Mouse (Mus musculus) stomach, embryonic 14.5 days (tissue): ENCODE results near the gene Rsph10b. TPM values are rescaled to one million over a fixed set of nuclear protein-coding genes. Genes with fewer than 3 reads are reported as not detected.

ENCODE experiments used
- ATAC-seq: fragments of 200-750 bp; cut with Nextera tagmentation; 2 replicates; pipeline ENCODE4 v1.8.0; 2017; ENCODE audit warnings: low read depth, moderate TSS enrichment; ENCODE audit not compliant: insufficient number of reproducible peaks, insufficient read depth, low FRiP score
- H3K27ac ChIP-seq: fragments of 300-500 bp; sonication (generic); 2 replicates; pipeline ENCODE4 v1.5.1; 2014; ENCODE audit warnings: mild to moderate bottlenecking, low read length, moderate library complexity, mixed read lengths
- H3K27me3 ChIP-seq: fragments of 300-500 bp; sonication (generic); 2 replicates; pipeline ENCODE4 v1.6.1; 2014; ENCODE audit warnings: low read length, control low read depth, mixed read lengths; ENCODE audit not compliant: control insufficient read depth, insufficient read depth
- H3K36me3 ChIP-seq: fragments of 300-500 bp; sonication (generic); 2 replicates; pipeline ENCODE4 v1.6.1; 2014; ENCODE audit warnings: mild to moderate bottlenecking, control low read depth, low read length, moderate library complexity, mixed read lengths; ENCODE audit not compliant: control insufficient read depth, insufficient read depth
- H3K4me1 ChIP-seq: fragments of 300-500 bp; sonication (generic); 2 replicates; pipeline ENCODE4 v1.6.1; 2014; ENCODE audit warnings: low read length, control low read depth, mixed read lengths; ENCODE audit not compliant: control insufficient read depth, insufficient read depth
- H3K4me2 ChIP-seq: fragments of 300-500 bp; sonication (generic); replicated peaks from 2 replicates; pipeline ENCODE4 v1.6.1; 2014; ENCODE audit warnings: low read depth, low read length, control low read depth
- H3K4me3 ChIP-seq: fragments of 300-500 bp; sonication (generic); 2 replicates; pipeline ENCODE4 v1.5.1; 2014; ENCODE audit warnings: low read depth, low read length, control low read depth
- H3K9ac ChIP-seq: fragments of 300-500 bp; sonication (generic); replicated peaks from 2 replicates; pipeline ENCODE4 v1.6.1; 2014; ENCODE audit warnings: low read depth, mild to moderate bottlenecking, control low read depth, low read length, moderate library complexity, mixed read lengths
- H3K9me3 ChIP-seq: fragments of 300-500 bp; sonication (generic); 2 replicates; pipeline ENCODE4 v1.6.1; 2016; ENCODE audit warnings: low read depth, low read length, control low read depth; ENCODE audit not compliant: control insufficient read depth
- WGBS: fragments of 180-500 bp; shearing (Covaris S2); extraction: QIAGEN DNeasy Blood & Tissue Kit; methylation state at CpG from one replicate; pipeline ENCODE4 v1.1.7; 2014; 5-methylcytosine and 5-hydroxymethylcytosine counted together
- polyA plus RNA-seq: library from polyadenylated mRNA; unstranded; fragments of >200 nt; fragmentation: Nextera tagmentation; extraction: Ambion mirVana; gene quantifications from 2 replicates; pipeline ENCODE4 v1.2.1, GENCODE M21; 2014

Rsph10b gene
- polyA plus RNA-seq, 1 experiment from 2014 or later, result 1.4 TPM

DNA sequence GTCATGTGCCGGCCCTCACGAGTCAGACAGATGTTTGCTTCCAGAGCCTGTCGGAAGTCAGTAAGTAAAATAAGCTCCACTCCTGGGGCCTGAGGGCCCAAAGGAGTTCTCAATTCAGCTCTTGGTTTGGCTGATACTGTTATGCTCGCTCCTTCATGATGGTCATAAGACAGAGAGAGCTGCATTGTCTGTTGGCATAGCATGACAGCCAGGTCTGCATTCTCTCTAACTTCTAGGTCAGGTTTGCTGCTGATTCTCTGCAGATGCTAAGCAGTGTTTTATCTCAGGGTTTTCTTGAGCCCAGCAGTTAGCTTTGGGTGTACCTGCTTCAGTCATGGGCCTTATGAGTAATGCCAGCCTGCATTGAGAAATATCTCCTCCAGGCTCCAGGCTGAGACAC, 3.5 kb upstream of the Rsph10b start:
- no peak for ATAC-seq
- Histone ChIP-seq H3K9me3 (no peaks in the 10 kb centered on the region), H3K4me3 (no peak overlapping the region), H3K9ac (no peak overlapping the region), H3K4me2 (no peak overlapping the region), H3K36me3 (peaks cover 38% of the 10 kb centered on the region), H3K27me3 (no peaks in the 10 kb centered on the region), H3K4me1 (no peaks in the 10 kb centered on the region), H3K27ac (no peak overlapping the region)
- 84% methylated on average over 4 of the region's 4 CpGs for WGBS

DNA sequence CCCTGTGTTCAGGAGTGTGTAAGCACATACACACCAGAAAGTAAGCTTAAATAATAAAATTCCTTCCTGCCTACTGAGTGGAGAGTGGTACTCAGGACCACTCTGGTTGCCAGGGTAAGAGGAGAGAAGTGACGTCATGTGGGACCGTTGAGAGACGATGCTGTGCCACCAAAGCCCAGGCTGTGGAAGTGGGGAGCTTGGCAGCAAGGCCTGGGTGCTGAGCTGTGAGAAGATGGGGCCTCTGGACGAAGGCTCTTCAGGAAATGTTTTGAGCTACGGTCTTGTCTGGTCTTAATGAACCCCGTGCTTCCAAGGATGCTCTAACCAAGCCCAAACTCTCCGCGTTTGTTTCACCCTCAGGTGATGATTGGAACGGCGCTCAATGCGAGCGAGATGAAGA, 2.2 kb upstream of the Rsph10b start:
- Histone ChIP-seq H3K9ac (no peak overlapping the region), H3K4me1 (no peaks in the 10 kb centered on the region), H3K27ac (no peak overlapping the region), H3K4me3 (no peak overlapping the region), H3K4me2 (no peak overlapping the region), H3K9me3 (no peaks in the 10 kb centered on the region), H3K27me3 (no peaks in the 10 kb centered on the region), H3K36me3 (peaks cover 28% of the 10 kb centered on the region)
- 95% methylated on average over 12 of the region's 12 CpGs for WGBS
- ATAC-seq, result no peak

DNA sequence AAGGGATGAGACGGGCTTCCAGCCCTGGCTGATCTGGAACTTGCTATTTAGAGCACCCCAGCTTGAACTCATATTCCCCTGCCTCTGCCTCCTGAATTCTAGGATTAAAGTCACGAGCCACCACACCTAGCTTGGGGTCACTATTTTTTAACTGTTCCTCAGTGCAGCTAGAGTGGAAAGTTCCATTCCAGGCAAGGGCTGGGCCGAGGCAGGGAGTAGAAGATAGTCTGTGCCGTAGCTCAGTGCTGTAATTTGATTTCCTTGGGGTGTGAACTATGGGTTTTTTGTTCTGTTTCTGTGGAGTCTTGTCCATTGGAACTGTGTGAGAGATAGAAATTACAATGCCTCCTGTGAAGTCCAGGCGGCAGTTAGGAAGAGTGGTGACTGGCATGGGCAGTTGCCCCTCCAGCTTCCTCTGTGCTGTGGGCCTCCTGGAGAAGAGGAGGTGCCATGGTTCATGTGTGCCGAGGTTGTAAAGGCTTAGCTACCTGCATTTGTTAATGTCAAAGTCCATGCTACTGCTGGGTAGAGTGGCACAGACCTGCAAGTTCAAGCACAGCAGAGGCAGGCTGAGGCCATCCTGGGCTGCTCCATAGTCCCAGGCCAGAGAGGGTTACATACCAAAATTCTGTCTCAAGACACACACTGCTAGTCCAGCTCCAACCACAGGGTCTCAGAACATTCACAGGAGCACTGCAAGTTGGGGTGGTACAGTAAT, 813 bp upstream of the Rsph10b start:
- no peak overlapping the region for H3K9ac ChIP-seq
- WGBS, result 83% methylated on average over 6 of the region's 6 CpGs
- H3K4me2 ChIP-seq, result no peak overlapping the region
- H3K27me3 ChIP-seq, result no peaks in the 10 kb centered on the region
- no peak overlapping the region for H3K27ac ChIP-seq
- H3K36me3 ChIP-seq, result peaks cover 19% of the 10 kb centered on the region
- H3K9me3 ChIP-seq, result no peaks in the 10 kb centered on the region
- no peaks in the 10 kb centered on the region for H3K4me1 ChIP-seq
- H3K4me3 ChIP-seq, result no peak overlapping the region
- ATAC-seq, result no peak

DNA sequence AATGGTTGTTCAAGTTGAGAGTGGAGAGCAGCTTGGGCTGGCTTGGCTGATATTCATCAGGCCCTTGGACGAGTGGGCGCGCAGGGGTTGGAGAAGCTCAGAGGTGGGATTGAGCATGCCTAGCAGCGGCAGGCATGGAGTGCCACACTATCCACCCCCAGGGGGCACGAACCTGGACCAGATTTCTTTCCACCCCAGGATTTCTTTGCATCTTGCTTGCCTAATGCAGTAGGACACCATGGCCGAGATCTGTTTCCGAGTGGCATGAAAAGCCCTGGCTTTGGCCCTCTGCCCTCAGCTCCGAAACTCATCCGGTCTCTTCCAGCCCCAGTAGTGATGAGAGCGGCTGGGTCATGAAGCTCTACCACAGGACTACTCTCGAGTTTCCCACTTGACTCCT, 579 bp downstream of the Rsph10b start:
- peaks cover 18% of the 10 kb centered on the region for H3K36me3 ChIP-seq
- H3K4me2 ChIP-seq, result no peak overlapping the region
- no peaks in the 10 kb centered on the region for H3K27me3 ChIP-seq
- H3K4me3 ChIP-seq, result no peak overlapping the region
- H3K9me3 ChIP-seq, result no peaks in the 10 kb centered on the region
- WGBS, result 90% methylated on average over 11 of the region's 11 CpGs
- H3K9ac ChIP-seq, result no peak overlapping the region
- no peak for ATAC-seq
- no peaks in the 10 kb centered on the region for H3K4me1 ChIP-seq
- no peak overlapping the region for H3K27ac ChIP-seq

DNA sequence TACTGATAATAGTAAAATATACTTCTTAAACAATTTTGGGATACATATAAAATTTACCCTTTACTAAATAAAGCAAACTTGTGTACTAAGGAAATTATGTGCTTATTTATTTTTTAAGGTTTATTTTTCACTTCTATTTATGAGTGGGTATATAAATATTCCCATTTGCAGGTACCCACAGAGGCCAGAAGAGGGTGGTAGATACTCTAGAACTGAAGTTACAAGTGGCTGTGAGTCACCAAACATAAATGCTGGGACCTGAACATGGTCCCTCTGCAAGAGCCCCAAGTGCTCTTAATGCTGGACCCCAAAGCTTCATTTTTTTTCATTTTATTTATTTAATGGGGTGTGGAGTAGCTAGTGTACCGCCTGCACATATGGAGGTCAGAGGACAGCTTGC, 1.0 kb downstream of the Rsph10b start:
- Histone ChIP-seq H3K9ac (no peak overlapping the region), H3K27ac (no peak overlapping the region), H3K4me2 (no peak overlapping the region), H3K36me3 (peaks cover 14% of the 10 kb centered on the region), H3K27me3 (no peaks in the 10 kb centered on the region), H3K9me3 (no peaks in the 10 kb centered on the region), H3K4me3 (no peak overlapping the region), H3K4me1 (no peaks in the 10 kb centered on the region)
- WGBS, result 79% methylated on average over 1 of the region's 1 CpGs
- ATAC-seq, result no peak

DNA sequence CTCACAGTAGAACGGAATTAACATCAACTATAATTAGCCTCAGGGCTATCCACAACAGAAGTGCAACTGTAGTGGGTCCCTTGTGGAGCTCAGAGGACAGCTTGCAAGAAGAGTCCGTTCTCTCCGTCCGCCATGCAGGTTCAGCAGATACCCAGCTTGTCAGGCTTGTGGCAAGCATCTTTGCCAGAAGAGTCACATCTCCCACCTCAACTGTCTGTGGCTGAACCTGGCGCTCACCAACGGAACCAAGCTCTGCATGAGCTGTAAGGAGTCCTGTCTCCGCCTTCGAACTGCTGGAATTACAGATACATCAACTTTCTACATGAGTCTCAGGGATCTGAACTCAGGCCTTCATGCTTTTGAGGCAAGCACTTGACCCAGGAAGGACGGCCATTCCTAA, 3.3 kb downstream of the Rsph10b start:
- Histone ChIP-seq H3K4me3 (no peak overlapping the region), H3K9me3 (no peaks in the 10 kb centered on the region), H3K27me3 (no peaks in the 10 kb centered on the region), H3K9ac (no peak overlapping the region), H3K4me2 (no peak overlapping the region), H3K4me1 (no peaks in the 10 kb centered on the region), H3K27ac (no peak overlapping the region), H3K36me3 (no peaks in the 10 kb centered on the region)
- ATAC-seq, result no peak
- WGBS, result 87% methylated on average over 9 of the region's 9 CpGs

DNA sequence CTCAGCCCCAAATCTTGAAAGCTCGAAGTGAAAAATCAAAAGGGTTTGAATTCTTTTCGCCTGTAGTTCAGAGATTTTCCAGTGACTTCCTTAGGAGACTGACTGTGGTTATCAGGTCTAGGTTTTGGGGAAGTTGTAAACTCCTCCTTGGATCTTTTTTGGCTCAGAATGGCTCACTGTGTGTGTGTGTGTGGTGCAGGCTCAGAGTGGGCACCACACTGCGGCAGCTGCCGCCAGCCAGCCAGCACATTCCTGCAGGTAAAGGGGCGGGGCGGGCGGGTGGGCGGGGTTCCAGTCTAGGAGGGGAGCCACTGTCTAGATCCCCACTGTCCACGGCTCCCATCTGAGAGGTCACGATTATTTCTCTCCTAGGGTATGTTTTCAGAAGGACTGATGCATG, 8.8 kb downstream of the Rsph10b start:
- no peak overlapping the region for H3K27ac ChIP-seq
- no peaks in the 10 kb centered on the region for H3K36me3 ChIP-seq
- ATAC-seq, result no peak
- H3K9ac ChIP-seq, result no peak overlapping the region
- H3K4me1 ChIP-seq, result no peaks in the 10 kb centered on the region
- WGBS, result 19% methylated on average over 10 of the region's 10 CpGs
- no peak overlapping the region for H3K4me2 ChIP-seq
- no peak overlapping the region for H3K4me3 ChIP-seq
- H3K27me3 ChIP-seq, result no peaks in the 10 kb centered on the region
- H3K9me3 ChIP-seq, result no peaks in the 10 kb centered on the region

DNA sequence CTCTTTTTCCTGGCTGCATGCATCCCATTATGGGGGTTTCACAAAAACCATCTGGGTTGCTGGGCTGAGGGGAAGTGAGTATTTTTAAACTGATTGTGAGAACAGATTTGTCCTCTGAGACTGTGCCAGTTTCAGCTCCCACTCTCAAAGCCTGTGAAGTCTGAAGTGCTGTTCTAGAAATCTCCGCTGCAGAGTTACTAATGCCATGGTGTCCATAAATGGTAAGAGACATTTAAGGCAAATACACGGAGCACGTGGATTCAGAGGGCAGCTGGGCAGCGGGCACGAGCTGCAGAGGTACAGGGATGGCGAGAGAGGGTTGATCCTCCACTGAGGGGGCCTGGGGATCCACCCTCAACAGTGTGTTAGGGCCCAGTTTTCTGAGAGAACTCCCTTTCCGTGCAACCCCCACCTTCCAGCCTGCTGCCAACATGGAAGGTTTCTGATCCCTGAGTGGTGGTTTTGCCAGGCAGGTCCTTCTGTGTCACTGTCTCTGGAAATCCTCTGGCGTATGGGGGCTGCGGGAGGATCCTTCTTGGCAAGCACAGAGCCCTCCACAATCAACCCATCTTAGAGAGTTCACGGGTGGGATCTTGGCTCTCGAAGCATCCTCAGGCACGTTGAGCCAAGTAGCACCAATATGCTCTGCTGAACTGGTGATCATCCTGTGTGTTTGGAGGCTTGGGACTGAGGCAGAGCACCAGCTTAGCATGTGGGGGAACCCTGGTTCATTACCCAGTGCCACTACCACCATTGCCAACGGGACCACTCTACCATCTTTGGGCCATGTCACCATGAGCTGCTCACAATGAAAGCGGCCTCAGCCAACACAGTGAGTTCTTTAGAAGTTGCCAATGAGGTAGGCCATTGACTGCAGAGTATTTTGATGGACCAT, 10.6 kb downstream of the Rsph10b start:
- H3K9me3 ChIP-seq, result no peaks in the 10 kb centered on the region
- no peak overlapping the region for H3K4me3 ChIP-seq
- no peaks in the 10 kb centered on the region for H3K36me3 ChIP-seq
- no peak overlapping the region for H3K27ac ChIP-seq
- no peak overlapping the region for H3K4me2 ChIP-seq
- no peaks in the 10 kb centered on the region for H3K27me3 ChIP-seq
- no peak overlapping the region for H3K9ac ChIP-seq
- WGBS, result 89% methylated on average over 14 of the region's 14 CpGs
- ATAC-seq, result no peak
- H3K4me1 ChIP-seq, result no peaks in the 10 kb centered on the region
